Mouse (Mus musculus) MEL (cell line): Measurements from ENCODE around the gene Zwilch. TPM values are rescaled to one million over a fixed set of nuclear protein-coding genes. Genes with fewer than 3 reads are reported as not detected.
A peak's percentile ranks its signal among the peaks of the same experiment; 100 is the strongest.

ENCODE experiments used
- DNase-seq: peaks from one replicate; pipeline ENCODE4 v3.0.0; 2011; ENCODE audit warnings: low read depth, low spot score
- H3K27ac ChIP-seq: 2 replicates; pipeline ENCODE4 v1.5.1; 2012; ENCODE audit warnings: low read depth, mild to moderate bottlenecking, control low read depth, low read length, moderate library complexity; ENCODE audit not compliant: control insufficient read depth
- H3K27me3 ChIP-seq, 2 experiments: fragments of 150-350 bp in 1 of 2; sonication (generic) in 1 of 2; 2 replicates each; pipeline ENCODE4 v1.6.1; 2012; ENCODE audit warnings: low read length in 2 of 2, mild to moderate bottlenecking in 2 of 2, improper control_type of control experiment in 1 of 2, moderate library complexity in 1 of 2; ENCODE audit not compliant: insufficient read depth in 2 of 2, control insufficient read depth in 1 of 2
- H3K36me3 ChIP-seq, 2 experiments: 2 replicates each; pipeline ENCODE4 v1.6.1; 2012 to 2014; ENCODE audit warnings: low read length in 2 of 2, improper control_type of control experiment in 1 of 2, inconsistent platforms in 1 of 2, mild to moderate bottlenecking in 1 of 2; ENCODE audit not compliant: insufficient read depth in 2 of 2, control insufficient read depth in 1 of 2
- H3K4me1 ChIP-seq, 2 experiments: fragments of 150-350 bp in 1 of 2; sonication (generic) in 1 of 2; 2 replicates each; pipeline ENCODE4 v1.6.1; 2012; ENCODE audit warnings: low read length in 2 of 2, improper control_type of control experiment in 1 of 2, mild to moderate bottlenecking in 1 of 2; ENCODE audit not compliant: insufficient read depth in 2 of 2, control insufficient read depth in 1 of 2
- H3K4me3 ChIP-seq, 2 experiments: fragments of 150-350 bp in 1 of 2; sonication (generic) in 1 of 2; 2 replicates each; pipeline ENCODE4 v1.5.1; 2012; ENCODE audit warnings: low read depth in 2 of 2, low read length in 2 of 2, mild to moderate bottlenecking in 2 of 2, moderate library complexity in 2 of 2, control low read depth in 1 of 2, improper control_type of control experiment in 1 of 2; ENCODE audit not compliant: control insufficient read depth in 1 of 2, insufficient read depth in 1 of 2
- H3K79me2 ChIP-seq: 2 replicates; pipeline ENCODE4 v1.6.1; 2012; ENCODE audit warnings: mild to moderate bottlenecking, low read length, moderate library complexity; ENCODE audit not compliant: control insufficient read depth, poor library complexity, insufficient read depth
- H3K9ac ChIP-seq: 2 replicates; pipeline ENCODE4 v1.6.1; 2012; ENCODE audit warnings: low read depth, mild to moderate bottlenecking, control low read depth, low read length, moderate library complexity; ENCODE audit not compliant: control insufficient read depth, poor library complexity, severe bottlenecking
- H3K9me3 ChIP-seq: fragments of 150-350 bp; sonication (generic); replicated peaks from 2 replicates; pipeline ENCODE4 v1.6.1; 2012; ENCODE audit warnings: mild to moderate bottlenecking, low read length, improper control_type of control experiment, moderate library complexity; ENCODE audit not compliant: insufficient read depth
- BHLHE40 ChIP-seq: IDR thresholded peaks from 2 replicates; pipeline ENCODE4 v1.6.1; 2012; ENCODE audit warnings: low read depth, mild to moderate bottlenecking, inconsistent platforms, low read length, improper control_type of control experiment, borderline replicate concordance
- CHD2 ChIP-seq: IDR thresholded peaks from 2 replicates; pipeline ENCODE4 v1.6.1; 2011; ENCODE audit warnings: low read length, improper control_type of control experiment
- CTCF ChIP-seq, 3 experiments: IDR thresholded peaks in 2 of 3; conservative IDR thresholded peaks in 1 of 3; 2 replicates each; pipeline ENCODE4 v1.5.1; 2011 to 2012; ENCODE audit warnings: low read length in 3 of 3, low read depth in 2 of 3, mild to moderate bottlenecking in 2 of 3, improper control_type of control experiment in 1 of 3, inconsistent platforms in 1 of 3, mixed read lengths in 1 of 3, moderate library complexity in 1 of 3; ENCODE audit not compliant: control insufficient read depth in 1 of 3, insufficient read depth in 1 of 3, poor library complexity in 1 of 3, severe bottlenecking in 1 of 3
- ELF1 ChIP-seq: IDR thresholded peaks from 2 replicates; pipeline ENCODE4 v1.6.1; 2014; ENCODE audit warnings: low read depth, mild to moderate bottlenecking, inconsistent platforms, low read length, improper control_type of control experiment, moderate library complexity
- EP300 ChIP-seq, 2 experiments: IDR thresholded peaks; 2 replicates each; pipeline ENCODE4 v1.6.1; 2011; ENCODE audit warnings: improper control_type of control experiment in 2 of 2, low read length in 2 of 2, low read depth in 1 of 2, mild to moderate bottlenecking in 1 of 2
- ETS1 ChIP-seq: IDR thresholded peaks from 2 replicates; pipeline ENCODE4 v1.6.1; 2012; ENCODE audit warnings: low read depth, mild to moderate bottlenecking, inconsistent platforms, low read length, improper control_type of control experiment, moderate library complexity
- HCFC1 ChIP-seq: IDR thresholded peaks from 2 replicates; pipeline ENCODE4 v1.6.1; 2012; ENCODE audit warnings: low read depth, mild to moderate bottlenecking, inconsistent platforms, low read length, improper control_type of control experiment, moderate library complexity
- JUND ChIP-seq: IDR thresholded peaks from 2 replicates; pipeline ENCODE4 v1.6.1; 2011; ENCODE audit warnings: low read depth, mild to moderate bottlenecking, improper control_type of control experiment, low read length
- MAFK ChIP-seq: IDR thresholded peaks from 2 replicates; pipeline ENCODE4 v1.6.1; 2011; ENCODE audit warnings: low read depth, mild to moderate bottlenecking, low read length, improper control_type of control experiment, borderline replicate concordance
- MAZ ChIP-seq: IDR thresholded peaks from 2 replicates; pipeline ENCODE4 v1.6.1; 2012; ENCODE audit warnings: low read depth, mild to moderate bottlenecking, inconsistent platforms, low read length, improper control_type of control experiment
- MYB ChIP-seq: IDR thresholded peaks from 2 replicates; pipeline ENCODE4 v1.6.1; 2011; ENCODE audit warnings: mild to moderate bottlenecking, low read depth, low read length, improper control_type of control experiment
- POLR2AphosphoS2 ChIP-seq: IDR thresholded peaks from 2 replicates; pipeline ENCODE4 v1.6.1; 2011; ENCODE audit warnings: low read length, improper control_type of control experiment
- POLR2AphosphoS5 ChIP-seq: IDR thresholded peaks from 2 replicates; pipeline ENCODE4 v1.6.1; 2012; ENCODE audit warnings: low read depth, borderline replicate concordance, mild to moderate bottlenecking, inconsistent platforms, low read length, moderate library complexity, mixed read lengths
- RCOR1 ChIP-seq: IDR thresholded peaks from 2 replicates; pipeline ENCODE4 v1.6.1; 2012; ENCODE audit warnings: low read depth, mild to moderate bottlenecking, inconsistent platforms, low read length, improper control_type of control experiment
- SIN3A ChIP-seq: IDR thresholded peaks from 2 replicates; pipeline ENCODE4 v1.6.1; 2012; ENCODE audit warnings: low read length, improper control_type of control experiment, inconsistent platforms
- SMC3 ChIP-seq: IDR thresholded peaks from 2 replicates; pipeline ENCODE4 v1.6.1; 2011; ENCODE audit warnings: low read depth, low read length, improper control_type of control experiment
- TAL1 ChIP-seq: IDR thresholded peaks from 2 replicates; pipeline ENCODE4 v1.6.1; 2012; ENCODE audit warnings: mild to moderate bottlenecking, inconsistent platforms, low read length, moderate library complexity, mixed read lengths
- UBTF ChIP-seq: IDR thresholded peaks from 2 replicates; pipeline ENCODE4 v1.6.1; 2012; ENCODE audit warnings: low read depth, mild to moderate bottlenecking, inconsistent platforms, low read length, improper control_type of control experiment, moderate library complexity, borderline replicate concordance; ENCODE audit not compliant: insufficient read depth
- USF1 ChIP-seq: IDR thresholded peaks from 2 replicates; pipeline ENCODE4 v1.6.1; 2014; ENCODE audit warnings: low read depth, mild to moderate bottlenecking, inconsistent platforms, low read length, improper control_type of control experiment, moderate library complexity
- ZC3H11A ChIP-seq: IDR thresholded peaks from 2 replicates; pipeline ENCODE4 v1.6.1; 2012; ENCODE audit warnings: low read depth, mild to moderate bottlenecking, inconsistent platforms, low read length, improper control_type of control experiment
- ZKSCAN1 ChIP-seq: IDR thresholded peaks from 2 replicates; pipeline ENCODE4 v1.6.1; 2012; ENCODE audit warnings: low read depth, mild to moderate bottlenecking, inconsistent platforms, low read length, improper control_type of control experiment, moderate library complexity
- ZMIZ1 ChIP-seq: IDR thresholded peaks from 2 replicates; pipeline ENCODE4 v1.6.1; 2012; ENCODE audit warnings: low read depth, mild to moderate bottlenecking, inconsistent platforms, low read length, improper control_type of control experiment, moderate library complexity
- ZNF384 ChIP-seq: IDR thresholded peaks from 2 replicates; pipeline ENCODE4 v1.6.1; 2012; ENCODE audit warnings: low read depth, mild to moderate bottlenecking, inconsistent platforms, low read length, improper control_type of control experiment
- polyA plus RNA-seq, 2 experiments: library from polyadenylated mRNA; stranded (reverse) in 1 of 2; unstranded in 1 of 2; fragments of >175 nt in 1 of 2; fragments of >200 nt in 1 of 2; gene quantifications; 2 replicates each; pipeline versions ENCODE4 v1.2.1 to v1.2.4; 2012; ENCODE audit warnings: low replicate concordance in 2 of 2, low read depth in 1 of 2; ENCODE audit not compliant: insufficient read length in 2 of 2, insufficient read depth in 1 of 2, missing spikeins in 1 of 2
- total RNA-seq: library from RNA; depleted of rRNA; stranded (reverse); fragments of 300-350 nt; gene quantifications from 2 replicates; pipeline ENCODE4 v1.2.3, GENCODE M21; 2012

Zwilch gene
- total and polyA plus RNA-seq, 3 experiments, result 60.6 to 89.2 TPM; not detected in 1

DNA sequence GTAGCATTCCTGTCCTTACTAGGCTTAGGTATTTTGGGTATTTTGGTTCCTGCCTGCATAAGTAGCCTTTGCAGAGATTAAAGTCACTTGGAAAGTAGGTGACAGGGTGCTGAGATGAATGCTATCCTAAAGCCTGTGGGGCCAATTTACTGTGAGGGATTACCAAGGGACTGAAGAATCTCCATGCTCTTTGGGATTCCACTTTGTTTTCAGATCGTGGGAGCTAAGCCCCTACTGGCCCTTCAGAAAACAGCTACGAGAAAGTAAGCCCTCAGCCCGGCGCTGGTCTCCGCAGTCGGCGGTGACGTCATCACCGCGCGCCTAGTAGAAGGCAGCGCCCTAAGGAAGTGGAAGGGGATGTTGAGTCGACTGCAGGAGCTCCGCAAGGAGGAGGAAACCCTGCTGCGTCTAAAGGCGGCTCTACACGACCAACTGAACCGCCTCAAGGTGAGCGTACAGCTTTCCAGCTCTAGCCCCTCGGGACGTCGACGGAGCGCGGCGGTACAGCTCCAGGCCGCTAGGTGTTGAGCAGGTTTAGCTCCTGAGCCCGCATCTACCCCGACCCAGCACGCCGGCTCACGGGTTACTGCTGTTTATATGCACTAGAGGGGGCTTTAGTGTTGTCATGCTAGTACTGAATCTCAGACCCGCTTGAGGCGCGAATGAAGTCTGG is 6.2 kb upstream of the Zwilch start, which contains the start of gene Snapc5 (continued):
- no peak for TF ChIP-seq USF1
- no peak for TF ChIP-seq BHLHE40
- no peak for TF ChIP-seq ZKSCAN1
- TF ChIP-seq, all 39 proteins: peak for 10

DNA sequence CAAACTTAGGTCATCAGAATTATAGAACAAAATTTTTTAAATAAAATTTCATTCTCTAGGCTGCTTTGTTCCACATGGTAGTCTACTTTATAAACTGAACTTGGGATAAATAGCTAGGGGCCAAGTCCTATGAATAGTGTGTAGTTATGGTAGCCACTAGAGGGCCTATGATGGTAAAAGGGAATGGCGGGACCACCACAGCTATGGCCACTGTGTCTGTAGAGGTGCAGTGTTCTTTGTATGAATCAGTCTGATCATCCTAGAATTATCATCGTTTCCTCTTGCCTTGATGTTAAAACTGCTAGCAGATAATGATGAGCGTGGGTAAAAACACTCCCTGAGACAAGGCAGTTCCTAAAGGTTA is 5.7 kb upstream of the Zwilch start:
- DNase-seq, result no peak
- Histone ChIP-seq H3K27me3 (no peaks in the 10 kb centered on the region), H3K4me1 (peaks cover 0 to 3% of the 10 kb centered on the region in 2 experiments; a peak in 1 of 4 replicates), H3K9me3 (no peaks in the 10 kb centered on the region), H3K36me3 (peaks cover 32 to 35% of the 10 kb centered on the region in 2 experiments), H3K27ac (peak overlapping the region; percentile 24; the same call in 1 of the 2 replicates), H3K4me3 (no peak overlapping the region), H3K79me2 (peaks cover 31% of the 10 kb centered on the region), H3K9ac (no peak overlapping the region)
- TF ChIP-seq ETS1, result no peak
- no peak for TF ChIP-seq ZNF384
- 0 out of 2 replicates have a peak, but pooled peaks have one; percentile 18 for TF ChIP-seq SMC3
- 0 out of 2 replicates have a peak, but pooled peaks have one; percentile 8 for TF ChIP-seq RCOR1
- no peak for TF ChIP-seq ZC3H11A
- TF ChIP-seq POLR2AphosphoS2, result no peak
- no peak for TF ChIP-seq MAZ
- no peak for TF ChIP-seq UBTF
- TF ChIP-seq POLR2AphosphoS5, result peak; percentile 86; the same call in 1 of the 2 replicates
- peak; percentile 62; the same call in 1 of the 2 replicates for TF ChIP-seq MAFK
- peak; percentile 19 to 50 (median 24); a peak in 4 of 6 replicates for TF ChIP-seq CTCF (IDR thresholded peaks at IDR 0.05 in 2 of 3, conservative IDR thresholded peaks at IDR 0.05 in 1 of 3; ENCODE audit: control insufficient read depth in 1 of 3, insufficient read depth in 1 of 3, low read depth in 2 of 3, low read length in 3 of 3, poor library complexity in 1 of 3, severe bottlenecking in 1 of 3)
- TF ChIP-seq MYB, result no peak; the same call in 1 of the 2 replicates
- no peak for TF ChIP-seq HCFC1
- TF ChIP-seq, all 39 proteins: peak for 5

DNA sequence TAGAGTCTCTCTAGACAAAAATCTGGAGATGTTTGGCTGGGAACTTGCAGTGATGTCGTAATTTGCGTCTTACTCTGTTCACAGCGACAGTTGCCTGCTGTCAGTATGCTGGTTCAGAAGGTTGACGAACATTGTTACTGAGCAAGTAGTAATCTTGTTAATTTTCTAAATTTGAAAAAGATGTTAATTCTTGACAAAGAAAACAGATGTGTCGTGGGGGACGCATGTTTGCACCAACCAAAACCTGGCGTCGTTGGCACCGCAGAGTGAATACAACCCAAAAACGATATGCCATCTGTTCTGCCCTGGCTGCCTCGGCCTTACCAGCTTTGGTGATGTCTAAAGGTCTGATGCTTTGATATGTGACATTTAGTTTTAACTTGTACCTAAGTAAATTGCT is 2.5 kb upstream of the Zwilch start:
- Histone ChIP-seq H3K4me1 (peaks cover 0 to 8% of the 10 kb centered on the region in 2 experiments; a peak in 3 of 4 replicates), H3K4me3 (peak overlapping the region; percentile 74 to 91), H3K9ac (peak overlapping the region; percentile 100), H3K79me2 (peaks cover 57% of the 10 kb centered on the region), H3K27ac (peak overlapping the region; percentile 68)
- no peak for TF ChIP-seq HCFC1
- no peak for TF ChIP-seq MAZ
- TF ChIP-seq ZKSCAN1, result no peak
- no peak for TF ChIP-seq MAFK
- TF ChIP-seq EP300 (IDR thresholded peaks at IDR 0.05; ENCODE audit: low read depth in 1 of 2, low read length in 2 of 2), result no peak
- 0 out of 2 replicates have a peak, but pooled peaks have one; percentile 4 for TF ChIP-seq ZMIZ1
- no peak for TF ChIP-seq TAL1
- peak; percentile 8; the same call in 1 of the 2 replicates for TF ChIP-seq SIN3A
- TF ChIP-seq JUND, result no peak
- no peak for TF ChIP-seq ELF1
- no peak for TF ChIP-seq CHD2
- TF ChIP-seq, all 39 proteins: peak for 2
- no peaks in the 10 kb centered on the region for H3K9me3 ChIP-seq
- DNase-seq, result peak; percentile 30
- H3K36me3 ChIP-seq, result peaks cover 30 to 43% of the 10 kb centered on the region in 2 experiments
- H3K27me3 ChIP-seq, result no peaks in the 10 kb centered on the region
